Mouse (Mus musculus): ENCODE results near the gene Zdhhc11. TPM values are rescaled to one million over a fixed set of nuclear protein-coding genes. Genes with fewer than 3 reads are reported as not detected.
A peak's percentile ranks its signal among the peaks of the same experiment; 100 is the strongest.
"Not testable (repeated sequence)": the region's sequence is repeated elsewhere in the genome, so short reads cannot be mapped to it uniquely, and the experiment has no call there.

Zdhhc11 gene
- total RNA-seq, 2 experiments from 2014 or later = not detected

- DNase-seq (ENCODE audit: low spot score in 2 of 2) = no peak
These were observed 37.8 kb downstream of the Zdhhc11 start for GRCm38 (mm10) chr13:74001492-74001891.

- not testable (repeated sequence) for DNase-seq (ENCODE audit: low spot score in 2 of 2)
These were observed 43.2 kb downstream of the Zdhhc11 start for GRCm38 (mm10) chr13:74006881-74007280.

- DNase-seq (ENCODE audit: low spot score in 2 of 2) = not testable (repeated sequence)
These were observed 44.6 kb downstream of the Zdhhc11 start for GRCm38 (mm10) chr13:74008216-74008615.

DNA sequence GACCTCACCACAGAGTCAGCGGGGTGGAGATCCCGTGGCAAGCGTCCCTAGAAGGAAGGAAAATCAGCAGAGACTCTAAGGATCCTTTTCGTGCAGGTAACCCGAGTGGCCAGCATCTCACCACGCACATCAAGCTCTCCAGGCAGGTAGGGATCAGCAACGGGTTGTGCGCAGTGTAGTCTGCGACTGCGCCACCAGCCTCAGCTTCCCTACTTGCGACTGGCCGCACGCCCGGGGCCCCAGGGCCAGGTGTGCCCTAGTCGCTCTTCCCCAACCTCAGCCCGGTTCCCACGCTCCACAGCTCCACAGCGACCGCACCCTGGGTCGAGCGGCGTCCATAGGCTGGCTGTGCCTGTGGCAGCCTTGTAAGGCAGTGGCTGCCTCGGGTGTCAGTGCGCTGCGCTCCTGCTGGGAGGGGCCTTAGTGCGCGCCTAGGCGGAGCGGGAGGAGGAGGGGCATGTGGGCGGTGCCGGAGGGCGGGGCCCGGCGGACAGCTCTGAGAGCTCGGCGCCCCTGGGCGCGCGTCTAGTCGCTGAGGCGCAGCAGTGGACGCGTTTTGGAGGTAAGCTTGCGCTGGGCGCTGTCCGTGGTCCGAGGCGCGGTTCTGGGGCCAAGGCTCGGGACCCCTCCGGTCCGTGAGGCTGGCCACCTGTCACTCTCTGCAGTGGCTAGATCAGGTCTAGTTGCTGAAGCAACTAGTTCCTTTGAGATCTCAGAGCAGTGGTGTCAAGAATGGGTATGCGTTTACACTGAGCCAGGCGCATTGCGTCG lies 45.5 kb downstream of the Zdhhc11 start, which contains the start of gene Tppp:
Tppp (plus strand) TSS at position 460 of the 771 bp plus-strand sequence.
- DNase-seq (ENCODE audit: low spot score in 2 of 2) = peak; percentile 95 to 96

GRCm38 (mm10) chr13:74009791-74010614 lies 46.4 kb downstream of the Zdhhc11 start:
- DNase-seq (ENCODE audit: low spot score in 2 of 2) = peak; percentile 53 to 65

GRCm38 (mm10) chr13:74010678-74011077 lies 47.0 kb downstream of the Zdhhc11 start:
- DNase-seq (ENCODE audit: low spot score in 2 of 2) = no peak

DNA sequence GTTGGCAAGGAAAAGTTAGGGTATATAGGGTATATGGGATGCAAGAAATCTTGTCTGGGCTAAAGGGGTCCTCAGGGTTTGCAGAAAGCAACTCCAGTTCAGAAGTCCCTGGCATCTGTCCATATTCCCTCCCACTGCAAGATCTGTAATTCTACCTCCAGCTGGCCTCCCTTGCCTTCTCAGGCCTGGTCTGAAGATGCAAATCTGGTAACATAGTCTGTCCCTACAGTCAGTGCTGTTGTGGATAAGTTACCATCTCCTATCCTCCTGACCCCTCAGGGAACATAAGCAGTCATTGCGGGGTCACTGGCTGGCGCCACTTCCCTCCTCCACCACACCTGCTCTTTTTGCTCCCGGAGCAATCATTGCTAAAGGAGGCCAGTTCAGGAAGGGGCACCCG lies 52.3 kb downstream of the Zdhhc11 start:
- no peak for DNase-seq (ENCODE audit: low spot score in 2 of 2)

- DNase-seq (ENCODE audit: low spot score in 2 of 2) = no peak
These were observed 53.8 kb downstream of the Zdhhc11 start for GRCm38 (mm10) chr13:74017426-74017825.

GRCm38 (mm10) chr13:74019006-74019405 lies 55.4 kb downstream of the Zdhhc11 start:
- DNase-seq (ENCODE audit: low spot score in 2 of 2) = not testable (repeated sequence)

- DNase-seq (ENCODE audit: low spot score in 2 of 2) = no peak
These were observed 61.8 kb downstream of the Zdhhc11 start for GRCm38 (mm10) chr13:74025151-74026081.

- DNase-seq (ENCODE audit: low spot score in 2 of 2) = peak in 1 of 2 experiments; percentile 18
These were observed 62.6 kb downstream of the Zdhhc11 start for GRCm38 (mm10) chr13:74026215-74026614.

DNA sequence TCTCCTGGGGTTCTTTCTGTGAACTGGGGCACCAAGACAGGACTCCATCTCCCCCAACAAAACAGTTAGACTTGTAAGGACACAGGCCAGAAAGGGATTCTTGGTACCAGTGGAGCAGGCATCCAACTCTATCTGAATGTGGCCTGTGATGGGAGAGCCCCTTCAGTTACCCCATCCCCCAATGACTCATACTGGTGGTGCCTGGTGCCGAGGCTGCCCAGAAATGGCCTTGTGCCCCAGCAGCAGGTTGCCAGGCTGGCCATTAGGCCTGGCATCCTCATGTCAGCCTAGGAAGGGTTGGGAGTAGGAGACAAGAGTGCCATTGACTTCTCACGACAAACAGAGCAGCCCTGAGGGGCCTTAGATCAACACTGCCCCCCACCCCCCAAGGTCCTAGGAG lies 64.5 kb downstream of the Zdhhc11 start:
- no peak for DNase-seq (ENCODE audit: low spot score in 2 of 2)

- no peak for DNase-seq (ENCODE audit: low spot score in 2 of 2)
These were observed 65.4 kb downstream of the Zdhhc11 start for GRCm38 (mm10) chr13:74029013-74029412.

- DNase-seq (ENCODE audit: low spot score in 2 of 2) = peak in 1 of 2 experiments; percentile 28
These were observed 67.0 kb downstream of the Zdhhc11 start for GRCm38 (mm10) chr13:74030691-74031090.

- peak in 1 of 2 experiments; percentile 13 for DNase-seq (ENCODE audit: low spot score in 2 of 2)
These were observed 67.5 kb downstream of the Zdhhc11 start for GRCm38 (mm10) chr13:74031133-74031532.

DNA sequence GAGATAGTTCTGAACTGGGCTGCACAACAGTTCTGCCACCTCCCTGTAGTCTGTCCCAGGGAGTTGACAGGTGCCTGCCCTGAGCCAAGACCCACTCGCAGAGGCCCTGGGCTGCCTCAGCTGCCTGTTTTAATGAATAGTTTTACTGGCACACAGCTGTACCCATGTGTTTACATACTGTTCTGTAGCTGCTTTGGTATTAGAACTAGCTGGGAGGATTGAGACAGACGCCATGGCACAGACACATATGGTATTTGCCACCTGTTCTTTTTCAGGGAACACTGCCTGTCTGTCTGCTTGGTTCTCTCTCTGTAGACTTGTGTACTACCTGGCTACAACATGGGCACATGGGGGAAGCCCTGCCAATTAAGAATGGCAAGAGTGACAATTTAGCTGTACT lies 71.1 kb downstream of the Zdhhc11 start:
- DNase-seq (ENCODE audit: low spot score in 2 of 2) = no peak

GRCm38 (mm10) chr13:74035776-74036175 lies 72.1 kb downstream of the Zdhhc11 start:
- DNase-seq (ENCODE audit: low spot score in 2 of 2) = peak in 1 of 2 experiments; percentile 23

DNA sequence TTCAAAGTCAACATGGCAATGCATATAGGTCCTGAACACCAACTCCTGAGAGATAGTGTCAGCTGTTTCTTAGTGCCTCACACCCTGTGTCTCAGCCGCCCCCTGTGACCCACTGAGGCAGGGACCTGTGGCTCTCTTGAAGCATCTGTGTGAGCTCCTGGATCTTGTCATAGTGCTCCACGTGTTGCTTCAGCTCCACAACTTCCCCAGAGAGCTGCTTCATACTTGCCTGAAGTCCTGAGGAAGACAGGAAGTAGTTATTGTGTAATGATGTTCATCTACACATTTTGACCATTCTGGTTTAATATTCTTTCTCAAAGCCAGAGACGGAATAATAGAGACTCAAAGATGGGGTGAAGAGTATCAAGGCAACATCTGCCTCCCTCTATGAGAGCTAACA lies 76.3 kb downstream of the Zdhhc11 start:
- no peak for DNase-seq (ENCODE audit: low spot score in 2 of 2)

Data from adrenal gland, adult 18-20 months (tissue).